11 mouse cellular contexts compared by ENCODE assay signal in genomic region chr19:14670078-14670820, GRCm38 (mm10).
DNase-seq lines count a peak whose midpoint lies in the region; ATAC-seq and TF ChIP-seq lines count a peak whose summit lies in the region.
"Had no signal": no experiment of that assay in that cellular context is flagged by ENCODE, and none has a peak within 500 bp of the region (broad histone marks: within the 10 kb centered on the region; RNA-seq: fewer than 3 reads in every experiment).

No protein-coding gene starts in this region.

- peaks cover 95% of the 10 kb centered on the region for H3K27me3 ChIP-seq in midbrain, embryonic 10.5 days (ENCODE audit: low read depth, poor library complexity, severe bottlenecking)
- peaks cover 39% of the 10 kb centered on the region for H3K27me3 ChIP-seq in midbrain, embryonic 13.5 days
- no peaks in the 10 kb centered on the region for H3K27me3 ChIP-seq in hindbrain, postnatal 0 days (ENCODE audit: insufficient read depth, low read length)
- no peaks in the 10 kb centered on the region for H3K27me3 ChIP-seq in stomach, embryonic 16.5 days (ENCODE audit: control insufficient read depth, insufficient read depth, low read length)
- H3K27me3 ChIP-seq: neural tube, embryonic 12.5 days had no signal

- intact Hi-C loops in heart, postnatal 25 days (cut with DNase I), result no loop called here

- no peak for TF ChIP-seq CTCF in hindbrain, postnatal 0 days (IDR thresholded peaks at IDR 0.05; ENCODE audit: low read depth)

- no peak overlapping the region for H3K4me2 ChIP-seq in midbrain, embryonic 13.5 days (replicated peaks)
- H3K4me2 ChIP-seq in hindbrain, postnatal 0 days (ENCODE audit: low read depth, low read length), result peak overlapping the region; percentile 29; the same call in 1 of the 2 replicates
- H3K4me2 ChIP-seq in stomach, embryonic 16.5 days (ENCODE audit: low read depth, low read length), result peak overlapping the region; percentile 37
- H3K4me2 ChIP-seq: neural tube, embryonic 12.5 days had no signal

- H3K9me3 ChIP-seq in midbrain, embryonic 10.5 days (replicated peaks), result no peaks in the 10 kb centered on the region
- no peaks in the 10 kb centered on the region for H3K9me3 ChIP-seq in midbrain, embryonic 13.5 days
- no peaks in the 10 kb centered on the region for H3K9me3 ChIP-seq in hindbrain, postnatal 0 days (ENCODE audit: low read length)
- no peaks in the 10 kb centered on the region for H3K9me3 ChIP-seq in stomach, embryonic 16.5 days (replicated peaks; ENCODE audit: control insufficient read depth, low read length)
- H3K9me3 ChIP-seq: neural tube, embryonic 12.5 days had no signal

- peak; percentile 11 for DNase-seq in embryo, embryonic 10 days (ENCODE audit: low spot score)
- no peak for DNase-seq in embryo, embryonic 10.5 days (ENCODE audit: low spot score)
- peak; percentile 44 for DNase-seq in midbrain, embryonic 10.5 days (ENCODE audit: low spot score)
- no peak for DNase-seq in hindbrain, postnatal 0 days (ENCODE audit: low spot score)
- DNase-seq in thymus, postnatal 0 days (ENCODE audit: low spot score), result no peak
- no peak for DNase-seq in heart, postnatal 25 days (ENCODE audit: low spot score)
- DNase-seq: heart, adult 11 months; kidney, adult 2 months had no signal

- H3K27ac ChIP-seq in midbrain, embryonic 10.5 days (replicated peaks), result no peak overlapping the region
- no peak overlapping the region for H3K27ac ChIP-seq in midbrain, embryonic 13.5 days
- H3K27ac ChIP-seq in hindbrain, postnatal 0 days, result no peak overlapping the region
- H3K27ac ChIP-seq in stomach, embryonic 16.5 days (ENCODE audit: low read length), result no peak overlapping the region
- H3K27ac ChIP-seq: neural tube, embryonic 12.5 days had no signal

- ATAC-seq in midbrain, embryonic 13.5 days, result no peak
- 0 out of 2 replicates have a peak, but pooled peaks have one; percentile 18 for ATAC-seq in hindbrain, postnatal 0 days
- ATAC-seq in stomach, embryonic 16.5 days (ENCODE audit: insufficient read depth, low FRiP score), result no peak

- H3K4me3 ChIP-seq in midbrain, embryonic 10.5 days, result peak overlapping the region; percentile 26
- no peak overlapping the region for H3K4me3 ChIP-seq in midbrain, embryonic 13.5 days (replicated peaks)
- H3K4me3 ChIP-seq in hindbrain, postnatal 0 days (ENCODE audit: low read length), result no peak overlapping the region
- no peak overlapping the region for H3K4me3 ChIP-seq in stomach, embryonic 16.5 days (replicated peaks; ENCODE audit: low read length)
- H3K4me3 ChIP-seq: neural tube, embryonic 12.5 days had no signal

- no peaks in the 10 kb centered on the region for H3K36me3 ChIP-seq in midbrain, embryonic 10.5 days
- H3K36me3 ChIP-seq in midbrain, embryonic 13.5 days, result no peaks in the 10 kb centered on the region
- H3K36me3 ChIP-seq in hindbrain, postnatal 0 days (ENCODE audit: insufficient read depth, low read length), result no peaks in the 10 kb centered on the region
- H3K36me3 ChIP-seq in stomach, embryonic 16.5 days (ENCODE audit: control insufficient read depth, insufficient read depth, low read length), result no peaks in the 10 kb centered on the region
- H3K36me3 ChIP-seq: neural tube, embryonic 12.5 days had no signal

- peaks cover 16% of the 10 kb centered on the region for H3K4me1 ChIP-seq in midbrain, embryonic 10.5 days
- peaks cover 11% of the 10 kb centered on the region for H3K4me1 ChIP-seq in midbrain, embryonic 13.5 days (replicated peaks)
- no peaks in the 10 kb centered on the region for H3K4me1 ChIP-seq in hindbrain, postnatal 0 days (ENCODE audit: insufficient read depth, low read length)
- H3K4me1 ChIP-seq in stomach, embryonic 16.5 days (ENCODE audit: control insufficient read depth, insufficient read depth, low read length), result peaks cover 6% of the 10 kb centered on the region; the same call in 1 of the 2 replicates

- 34% methylated on average over 13 of the region's 13 CpGs for WGBS in midbrain, embryonic 10.5 days
- 32% methylated on average over 13 of the region's 13 CpGs for WGBS in midbrain, embryonic 13.5 days
- WGBS in hindbrain, postnatal 0 days, result 28% methylated on average over 13 of the region's 13 CpGs
- 28% methylated on average over 12 of the region's 13 CpGs for WGBS in stomach, embryonic 16.5 days

- no peak overlapping the region for H3K9ac ChIP-seq in midbrain, embryonic 13.5 days (replicated peaks)
- no peak overlapping the region for H3K9ac ChIP-seq in hindbrain, postnatal 0 days (replicated peaks; ENCODE audit: low read length)
- no peak overlapping the region for H3K9ac ChIP-seq in stomach, embryonic 16.5 days (ENCODE audit: low read length)
- H3K9ac ChIP-seq: neural tube, embryonic 12.5 days had no signal

Comparison
In these comparisons a context has a peak if more than half of its experiments do, and no peak if none do; other contexts are left out.
1. DNase-seq: peak in embryo, embryonic 10 days (single experiment) and midbrain, embryonic 10.5 days (single experiment); none in embryo, embryonic 10.5 days (single experiment), hindbrain, postnatal 0 days (single experiment), thymus, postnatal 0 days (single experiment) and heart, postnatal 25 days (single experiment).